Mouse (Mus musculus): ENCODE measurements around the gene 1700001C02Rik.

DNA sequence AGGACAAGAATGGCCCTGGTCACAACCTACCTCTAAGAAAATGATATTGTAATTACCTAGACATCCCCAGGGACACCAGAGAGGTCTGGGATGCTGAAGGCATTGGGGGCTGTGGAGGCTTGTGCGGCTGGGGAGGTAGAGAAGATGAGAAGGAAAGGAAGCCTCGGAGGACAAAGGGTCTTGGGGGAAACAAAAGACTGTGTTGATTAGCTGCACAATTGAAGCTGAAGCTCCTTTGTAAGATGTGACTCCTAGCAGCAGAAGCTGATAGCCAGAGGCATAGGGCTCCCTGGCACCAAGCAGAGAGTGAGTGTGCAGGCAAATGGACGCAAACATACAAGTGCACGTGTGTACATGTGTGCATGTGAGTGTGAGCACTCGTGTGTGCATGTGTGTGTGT is 49.2 kb upstream of the 1700001C02Rik start:
- no peak for TF ChIP-seq CTCF (IDR thresholded peaks at IDR 0.05; ENCODE audit: extremely low read depth, insufficient read depth, low read length)
- no peak for TF ChIP-seq POLR2A (IDR thresholded peaks at IDR 0.05; ENCODE audit: extremely low read depth, insufficient read depth, low read length)

Measured in cortical plate, adult 2 months (tissue).